Mouse (Mus musculus) megakaryocyte-erythroid progenitor cell, adult 5 weeks (primary cell): ENCODE results near the gene Zfp965. TPM values are rescaled to one million over a fixed set of nuclear protein-coding genes. Genes with fewer than 3 reads are reported as not detected.

ENCODE experiments used
- polyA plus RNA-seq: library from polyadenylated mRNA; stranded (reverse); fragments of >175 nt; gene quantifications from 2 replicates; pipeline ENCODE4 v1.2.3, GENCODE M21; 2012

The Zfp965 gene
- polyA plus RNA-seq: 0.26 and 0.73 TPM in 2 replicates

GRCm38 (mm10) chr2:175469685-175470084, at the start of gene Zfp965:
Gene Zfp965, plus strand, starts transcription at chr2:175469985.

GRCm38 (mm10) chr2:175435707-175436106, 34.1 kb upstream of the Zfp965 start, which contains the start of gene Gm4724:
Gene Gm4724, minus strand, starts transcription at chr2:175435807.

Other genes with a start within 250 kb of the Zfp965 start
- 0.06 and 0.29 TPM in 2 replicates for gene Gm14440, start 194.9 kb upstream of the Zfp965 start, polyA plus RNA-seq
- 0.35 and 0.51 TPM in 2 replicates for gene Gm4631, start 131.8 kb upstream of the Zfp965 start, polyA plus RNA-seq
- gene Zfp968, start 97.5 kb upstream of the Zfp965 start, polyA plus RNA-seq: 0.63 and 0.94 TPM in 2 replicates
- gene Gm4724, start 34.2 kb upstream of the Zfp965 start, polyA plus RNA-seq: 0.45 and 0.82 TPM in 2 replicates
- gene Gm11007, start 174.0 kb downstream of the Zfp965 start, polyA plus RNA-seq: not detected in 2 replicates
- gene Zfp969, start 233.7 kb downstream of the Zfp965 start, polyA plus RNA-seq: 0.07 TPM in 1 of 2 replicates, not detected in the other